In genomic region chr15:100402798-100403197, GRCm38 (mm10) we compare ENCODE assay signal across 38 mouse cellular contexts. TPM values are rescaled to one million over a fixed set of nuclear protein-coding genes. Genes with fewer than 3 reads are reported as not detected.
DNase-seq lines count a peak whose midpoint lies in the region; ATAC-seq and TF ChIP-seq lines count a peak whose summit lies in the region.
"Had no signal": no experiment of that assay in that cellular context is flagged by ENCODE, and none has a peak within 500 bp of the region (broad histone marks: within the 10 kb centered on the region; RNA-seq: fewer than 3 reads in every experiment).

No protein-coding gene starts in this region.

- H3K4me1 ChIP-seq in liver, adult 2 months (ENCODE audit: control insufficient read depth, insufficient read depth, low read length), result peaks cover 22% of the 10 kb centered on the region
- H3K4me1 ChIP-seq in liver, embryonic 12.5 days, result peaks cover 48% of the 10 kb centered on the region
- H3K4me1 ChIP-seq in G1E (ENCODE audit: insufficient read depth, low read depth, low read length), result peaks cover 93% of the 10 kb centered on the region
- H3K4me1 ChIP-seq in intestine, embryonic 16.5 days (ENCODE audit: control insufficient read depth, insufficient read depth, low read length), result peaks cover 10% of the 10 kb centered on the region
- H3K4me1 ChIP-seq: hindbrain, embryonic 10.5 days; hindbrain, embryonic 15.5 days; limb, embryonic 10.5 days; limb, embryonic 15.5 days; midbrain, embryonic 13.5 days; stomach, embryonic 15.5 days had no signal

- no peak for ATAC-seq in liver, embryonic 12.5 days
- no peak for ATAC-seq in G1E (ENCODE audit: extremely low read depth, insufficient number of reproducible peaks, low FRiP score, poor library complexity, severe bottlenecking)
- peak; percentile 1; the same call in 1 of the 2 replicates for ATAC-seq in intestine, embryonic 16.5 days
- ATAC-seq: forebrain, embryonic 16.5 days; inflammation-experienced regulatory T-cells, adult 6 months; midbrain, embryonic 13.5 days had no signal

- peak overlapping the region; percentile 79 for H3K27ac ChIP-seq in liver, adult 2 months (replicated peaks; ENCODE audit: insufficient read depth, low read depth, low read length)
- no peak overlapping the region for H3K27ac ChIP-seq in liver, embryonic 12.5 days
- H3K27ac ChIP-seq in intestine, embryonic 16.5 days (ENCODE audit: low read length), result peak overlapping the region; percentile 72
- H3K27ac ChIP-seq: gastrocnemius, adult 2 months; heart, adult 2 months; heart, embryonic 13.5 days; hindbrain, embryonic 10.5 days; hindbrain, embryonic 15.5 days; limb, embryonic 10.5 days; limb, embryonic 15.5 days; midbrain, embryonic 13.5 days; stomach, embryonic 15.5 days had no signal

- WGBS in liver, adult 2 months, result 34% methylated on average over 4 of the region's 4 CpGs
- WGBS in liver, embryonic 12.5 days (ENCODE audit: insufficient replicate concordance), result 78% methylated on average over 4 of the region's 4 CpGs
- WGBS in intestine, embryonic 16.5 days, result 88% methylated on average over 4 of the region's 4 CpGs

- intact Hi-C loops in heart, postnatal 36 days (cut with DNase I), result no loop called here

- TF ChIP-seq CTCF in liver, adult 2 months (IDR thresholded peaks at IDR 0.05; ENCODE audit: low read depth, low read length), result no peak
- no peak for TF ChIP-seq CTCF in G1E (IDR thresholded peaks at IDR 0.05; ENCODE audit: low read depth, low read length)

- H3K4me2 ChIP-seq in liver, embryonic 12.5 days, result no peak overlapping the region
- H3K4me2 ChIP-seq in intestine, embryonic 16.5 days (ENCODE audit: low read depth, low read length), result no peak overlapping the region
- H3K4me2 ChIP-seq: heart, embryonic 13.5 days; hindbrain, embryonic 15.5 days; limb, embryonic 15.5 days; midbrain, embryonic 13.5 days; stomach, embryonic 15.5 days had no signal

- DNase-seq in adrenal gland, adult (ENCODE audit: inconsistent age in 2 of 2, low spot score in 1 of 2), result peak; percentile 67 to 79
- no peak for DNase-seq in adrenal gland, adult 8-10 months
- DNase-seq in liver, adult 2 months (ENCODE audit: extremely low read depth, low read depth, low spot score), result peak; percentile 73
- no peak for DNase-seq in G1E (ENCODE audit: low spot score)
- no peak for DNase-seq in heart, postnatal 36 days
- DNase-seq in natural killer cell, adult 2 months (ENCODE audit: low spot score in 2 of 2), result no peak
- DNase-seq: cerebellum, adult 9-10 months; gastrocnemius, adult 2 months; heart, adult 2 months; heart, postnatal 10 days; layer of hippocampus, adult 9-11 months; right cerebral cortex, postnatal 25 days; thymus, adult 18-20 months; thymus, postnatal 25 days had no signal

- H3K79me2 ChIP-seq in liver, adult 2 months (ENCODE audit: control insufficient read depth, insufficient read depth, low read length), result no peaks in the 10 kb centered on the region

- no peaks in the 10 kb centered on the region for H3K9me3 ChIP-seq in liver, embryonic 12.5 days (replicated peaks)
- H3K9me3 ChIP-seq in G1E (replicated peaks), result no peaks in the 10 kb centered on the region
- H3K9me3 ChIP-seq in intestine, embryonic 16.5 days (ENCODE audit: control insufficient read depth, low read length), result no peaks in the 10 kb centered on the region
- H3K9me3 ChIP-seq: heart, embryonic 13.5 days; hindbrain, embryonic 10.5 days; hindbrain, embryonic 15.5 days; limb, embryonic 10.5 days; limb, embryonic 15.5 days; midbrain, embryonic 13.5 days; stomach, embryonic 15.5 days had no signal

- peaks cover 17% of the 10 kb centered on the region; the same call in 1 of the 2 replicates for H3K36me3 ChIP-seq in liver, adult 2 months (ENCODE audit: control insufficient read depth, insufficient read depth, low read length)
- H3K36me3 ChIP-seq in liver, embryonic 12.5 days, result peaks cover 100% of the 10 kb centered on the region
- peaks cover 100% of the 10 kb centered on the region for H3K36me3 ChIP-seq in G1E (replicated peaks)
- H3K36me3 ChIP-seq in intestine, embryonic 16.5 days (ENCODE audit: control insufficient read depth, insufficient read depth, low read length), result peaks cover 26% of the 10 kb centered on the region

- H3K27me3 ChIP-seq in liver, adult 2 months (ENCODE audit: control insufficient read depth, insufficient read depth, low read length), result no peaks in the 10 kb centered on the region
- no peaks in the 10 kb centered on the region for H3K27me3 ChIP-seq in liver, embryonic 12.5 days (replicated peaks)
- H3K27me3 ChIP-seq in G1E (ENCODE audit: insufficient read depth, low read length), result no peaks in the 10 kb centered on the region
- no peaks in the 10 kb centered on the region for H3K27me3 ChIP-seq in intestine, embryonic 16.5 days (replicated peaks; ENCODE audit: control insufficient read depth, insufficient read depth, low read length)
- H3K27me3 ChIP-seq: CH12.LX; heart, embryonic 13.5 days; hindbrain, embryonic 15.5 days; limb, embryonic 15.5 days; midbrain, embryonic 13.5 days; stomach, embryonic 15.5 days had no signal

- H3K4me3 ChIP-seq in liver, adult 2 months (ENCODE audit: insufficient read depth, low read depth, low read length), result peak overlapping the region; percentile 49
- no peak overlapping the region for H3K4me3 ChIP-seq in liver, embryonic 12.5 days
- H3K4me3 ChIP-seq in G1E (ENCODE audit: low read depth, low read length), result peak overlapping the region; percentile 51; the same call in 1 of the 2 replicates
- H3K4me3 ChIP-seq in intestine, embryonic 16.5 days (ENCODE audit: low read length), result peak overlapping the region; percentile 31
- H3K4me3 ChIP-seq: erythroblast, embryonic 14.5 days; gastrocnemius, adult 2 months; heart, adult 2 months; heart, embryonic 13.5 days; hindbrain, embryonic 10.5 days; hindbrain, embryonic 15.5 days; limb, embryonic 10.5 days; limb, embryonic 15.5 days; midbrain, embryonic 13.5 days; stomach, embryonic 15.5 days had no signal

- peak overlapping the region; percentile 67 for H3K9ac ChIP-seq in liver, adult 2 months (ENCODE audit: low read depth, low read length)
- H3K9ac ChIP-seq in liver, embryonic 12.5 days, result no peak overlapping the region
- peak overlapping the region; percentile 54 for H3K9ac ChIP-seq in intestine, embryonic 16.5 days (ENCODE audit: low read depth, low read length)
- H3K9ac ChIP-seq: heart, embryonic 13.5 days; hindbrain, embryonic 15.5 days; limb, embryonic 15.5 days; midbrain, embryonic 13.5 days; stomach, embryonic 15.5 days had no signal

- no peak for TF ChIP-seq POLR2A in liver, adult 2 months (IDR thresholded peaks at IDR 0.05; ENCODE audit: extremely low read depth, insufficient read depth, low read length)

RNA-seq across cellular contexts. Expression of gene Gm5475, which starts 19.1 kb away (rescaled TPM):
- total RNA-seq in adrenal gland, adult 8-10 months (2022), result under 1 TPM; 0.09 to 0.28 (median 0.26) TPM
- not detected in 2 replicates for total RNA-seq in liver, adult 2 months (2014; rRNA removed)
- not detected in 2 replicates for polyA plus RNA-seq in liver, adult 2 months (2012; rRNA removed)
- 0.06 and 0.08 TPM in 2 replicates for polyA plus RNA-seq in liver, embryonic 12.5 days (2016; fragmentation: Nextera tagmentation; extraction: Ambion mirVana)
- not detected in 2 replicates for total RNA-seq in G1E (2014; fragmentation: Nextera tagmentation)
- 0.05 and 0.17 TPM in 2 replicates for total RNA-seq in G1E (2017)
- polyA plus RNA-seq in G1E (2012), result not detected in 2 replicates
- 0.11 and 0.18 TPM in 2 replicates for polyA plus RNA-seq in intestine, embryonic 16.5 days (2015; fragmentation: Nextera tagmentation; extraction: Ambion mirVana)
- not detected for total RNA-seq in heart, postnatal 36 days (2021)
- total RNA-seq: CH12.LX; common myeloid progenitor, adult 5-6 weeks; ES-E14; gastrocnemius, adult 2 months; gastrocnemius, postnatal 4 days; heart, adult 2 months; heart, postnatal 10 days; megakaryocyte-erythroid progenitor cell, adult 5-6 weeks; monocyte, adult 5-6 weeks; neutrophil, adult 5-6 weeks had no signal
- polyA plus RNA-seq: embryonic facial prominence, embryonic 14.5 days; erythroblast, embryonic 14.5 days; forebrain, embryonic 11.5 days; heart, adult 2 months; hindbrain, embryonic 10.5 days had no signal

RNA-seq across cellular contexts. Expression of gene Slc11a2, which starts 22.1 kb away (rescaled TPM):
- 100 to 1,000 TPM; 110 to 151 (median 127) TPM for total RNA-seq in adrenal gland, adult 8-10 months (2022)
- 14.5 and 22.3 TPM in 2 replicates for total RNA-seq in liver, adult 2 months (2014; rRNA removed)
- polyA plus RNA-seq in liver, adult 2 months (2012; rRNA removed), result 23.2 and 25.2 TPM in 2 replicates
- 56.5 and 59.7 TPM in 2 replicates for polyA plus RNA-seq in liver, embryonic 12.5 days (2016; fragmentation: Nextera tagmentation; extraction: Ambion mirVana)
- 66.1 and 95.4 TPM in 2 replicates for total RNA-seq in G1E (2014; fragmentation: Nextera tagmentation)
- total RNA-seq in G1E (2017), result 34.6 and 35.7 TPM in 2 replicates
- 4.5 and 5.4 TPM in 2 replicates for polyA plus RNA-seq in G1E (2012)
- polyA plus RNA-seq in intestine, embryonic 16.5 days (2015; fragmentation: Nextera tagmentation; extraction: Ambion mirVana), result 40.7 and 47.2 TPM in 2 replicates
- total RNA-seq in heart, postnatal 36 days (2021), result 10 to 100 TPM; 45.2 TPM

RNA-seq across cellular contexts. Expression of gene Higd1c, which starts 38.5 kb away (rescaled TPM):
- 1 to 10 TPM in 2 of 4 experiments, not detected in 2; 1.0 to 1.7 TPM for total RNA-seq in adrenal gland, adult 8-10 months (2022)
- not detected in 2 replicates for total RNA-seq in liver, adult 2 months (2014; rRNA removed)
- not detected in 2 replicates for polyA plus RNA-seq in liver, adult 2 months (2012; rRNA removed)
- not detected in 2 replicates for polyA plus RNA-seq in liver, embryonic 12.5 days (2016; fragmentation: Nextera tagmentation; extraction: Ambion mirVana)
- total RNA-seq in G1E (2014; fragmentation: Nextera tagmentation) (not detected in 2 replicates), G1E (2017) (not detected in 2 replicates)
- polyA plus RNA-seq in G1E (2012), result not detected in 2 replicates
- polyA plus RNA-seq in intestine, embryonic 16.5 days (2015; fragmentation: Nextera tagmentation; extraction: Ambion mirVana), result not detected in 2 replicates
- not detected for total RNA-seq in heart, postnatal 36 days (2021)
- total RNA-seq: CH12.LX; common myeloid progenitor, adult 5-6 weeks; ES-E14; gastrocnemius, adult 2 months; gastrocnemius, postnatal 4 days; heart, adult 2 months; heart, postnatal 10 days; left cerebral cortex, postnatal 10 days; megakaryocyte-erythroid progenitor cell, adult 5-6 weeks; monocyte, adult 5-6 weeks; neutrophil, adult 5-6 weeks had no signal
- polyA plus RNA-seq: C2C12; embryonic facial prominence, embryonic 14.5 days; erythroblast, embryonic 14.5 days; forebrain, embryonic 11.5 days; forebrain, embryonic 16.5 days; heart, adult 2 months; heart, embryonic 13.5 days; inflammation-experienced regulatory T-cells, adult 6 months; limb, embryonic 10.5 days; limb, embryonic 15.5 days; lung, embryonic 16.5 days; midbrain, embryonic 13.5 days; stomach, embryonic 15.5 days had no signal

RNA-seq across cellular contexts. Expression of gene Mettl7a2, which starts 49.8 kb away (rescaled TPM):
- total RNA-seq in adrenal gland, adult 8-10 months (2022), result 1 to 10 TPM; 1.5 to 3.3 (median 2.5) TPM
- 0.13 TPM in 1 of 2 replicates, not detected in the other for total RNA-seq in liver, adult 2 months (2014; rRNA removed)
- 0.05 and 0.18 TPM in 2 replicates for polyA plus RNA-seq in liver, adult 2 months (2012; rRNA removed)
- not detected in 2 replicates for polyA plus RNA-seq in liver, embryonic 12.5 days (2016; fragmentation: Nextera tagmentation; extraction: Ambion mirVana)
- total RNA-seq in G1E (2014; fragmentation: Nextera tagmentation), result 2.2 TPM in 1 of 2 replicates, not detected in the other
- total RNA-seq in G1E (2017), result 2.1 and 3.1 TPM in 2 replicates
- polyA plus RNA-seq in G1E (2012), result 2.4 TPM in 2 replicates
- not detected in 2 replicates for polyA plus RNA-seq in intestine, embryonic 16.5 days (2015; fragmentation: Nextera tagmentation; extraction: Ambion mirVana)
- 1 to 10 TPM in 1 of 2 experiments, under 1 TPM in 1; 0.89 to 1.0 TPM for total RNA-seq in heart, postnatal 36 days (2021)
- total RNA-seq: CH12.LX; common myeloid progenitor, adult 5-6 weeks; megakaryocyte-erythroid progenitor cell, adult 5-6 weeks; monocyte, adult 5-6 weeks; neutrophil, adult 5-6 weeks had no signal
- polyA plus RNA-seq: C2C12; embryonic facial prominence, embryonic 14.5 days; erythroblast, embryonic 14.5 days; forebrain, embryonic 11.5 days; forebrain, embryonic 16.5 days; heart, adult 2 months; heart, embryonic 13.5 days; hindbrain, embryonic 10.5 days; hindbrain, embryonic 15.5 days; inflammation-experienced regulatory T-cells, adult 6 months; limb, embryonic 10.5 days; limb, embryonic 15.5 days; lung, embryonic 16.5 days; midbrain, embryonic 13.5 days; stomach, embryonic 15.5 days had no signal

RNA-seq across cellular contexts. Expression of gene Methig1, which starts 49.8 kb away (rescaled TPM):
- total RNA-seq in adrenal gland, adult 8-10 months (2022), result under 1 TPM; 0.41 to 0.98 (median 0.71) TPM
- not detected in 2 replicates for total RNA-seq in liver, adult 2 months (2014; rRNA removed)
- polyA plus RNA-seq in liver, adult 2 months (2012; rRNA removed), result 0.15 TPM in 1 of 2 replicates, not detected in the other
- not detected in 2 replicates for polyA plus RNA-seq in liver, embryonic 12.5 days (2016; fragmentation: Nextera tagmentation; extraction: Ambion mirVana)
- total RNA-seq in G1E (2014; fragmentation: Nextera tagmentation) (not detected in 2 replicates), G1E (2017) (not detected in 2 replicates)
- 0.11 and 0.22 TPM in 2 replicates for polyA plus RNA-seq in G1E (2012)
- polyA plus RNA-seq in intestine, embryonic 16.5 days (2015; fragmentation: Nextera tagmentation; extraction: Ambion mirVana), result not detected in 2 replicates
- not detected for total RNA-seq in heart, postnatal 36 days (2021)
- total RNA-seq: CH12.LX; common myeloid progenitor, adult 5-6 weeks; gastrocnemius, adult 2 months; gastrocnemius, postnatal 4 days; heart, postnatal 10 days; left cerebral cortex, postnatal 10 days; megakaryocyte-erythroid progenitor cell, adult 5-6 weeks; monocyte, adult 5-6 weeks; neutrophil, adult 5-6 weeks had no signal
- polyA plus RNA-seq: C2C12; embryonic facial prominence, embryonic 14.5 days; erythroblast, embryonic 14.5 days; forebrain, embryonic 11.5 days; forebrain, embryonic 16.5 days; heart, adult 2 months; heart, embryonic 13.5 days; hindbrain, embryonic 15.5 days; limb, embryonic 15.5 days; midbrain, embryonic 13.5 days had no signal

Comparison
In these comparisons a context has a peak if more than half of its experiments do, and no peak if none do; other contexts are left out.
1. DNase-seq: peak in adrenal gland, adult (2 of 2) and liver, adult 2 months (single experiment); none in adrenal gland, adult 8-10 months (single experiment), G1E (single experiment), heart, postnatal 36 days (0 of 2) and natural killer cell, adult 2 months (0 of 2).